Mouse (Mus musculus) splenic B cell, adult 2 months (primary cell): Measurements from ENCODE around the gene Ino80b.
A peak's percentile ranks its signal among the peaks of the same experiment; 100 is the strongest.

ENCODE experiments used
- DNase-seq: peaks from one replicate; pipeline ENCODE4 v3.0.0-alpha.2; 2011; ENCODE audit warnings: low read depth, low spot score
- H3K27me3 ChIP-seq: 2 replicates; pipeline ENCODE4 v1.6.1; 2012; ENCODE audit warnings: mild to moderate bottlenecking, low read length, moderate library complexity, mixed read lengths; ENCODE audit not compliant: control insufficient read depth, poor library complexity, insufficient read depth, severe bottlenecking
- H3K36me3 ChIP-seq: 2 replicates; pipeline ENCODE4 v1.6.1; 2012; ENCODE audit warnings: mild to moderate bottlenecking, low read length, moderate library complexity, mixed read lengths; ENCODE audit not compliant: control insufficient read depth, poor library complexity, insufficient read depth, severe bottlenecking

Gene Ino80b

GRCm38 (mm10) chr6:83134226-83134625, 9.0 kb upstream of the Ino80b start:
- no peak for DNase-seq
- H3K36me3 ChIP-seq = no peaks in the 10 kb centered on the region
- H3K27me3 ChIP-seq = peaks cover 2% of the 10 kb centered on the region

- no peaks in the 10 kb centered on the region for H3K36me3 ChIP-seq
- peaks cover 2% of the 10 kb centered on the region; the same call in 1 of the 2 replicates for H3K27me3 ChIP-seq
- DNase-seq = no peak
Measured at GRCm38 (mm10) chr6:83132176-83132919, 7.1 kb upstream of the Ino80b start.

- H3K36me3 ChIP-seq = no peaks in the 10 kb centered on the region
- H3K27me3 ChIP-seq = peaks cover 2% of the 10 kb centered on the region; the same call in 1 of the 2 replicates
- DNase-seq = no peak
Measured at GRCm38 (mm10) chr6:83131469-83132034, 6.3 kb upstream of the Ino80b start.

GRCm38 (mm10) chr6:83127419-83127818, 2.2 kb upstream of the Ino80b start:
- no peaks in the 10 kb centered on the region for H3K27me3 ChIP-seq
- H3K36me3 ChIP-seq = no peaks in the 10 kb centered on the region
- DNase-seq = no peak

GRCm38 (mm10) chr6:83124851-83125312, 349 bp downstream of the Ino80b start:
- DNase-seq = peak; percentile 96
- no peaks in the 10 kb centered on the region for H3K27me3 ChIP-seq

GRCm38 (mm10) chr6:83122961-83123360, 2.3 kb downstream of the Ino80b start:
- Histone ChIP-seq H3K36me3 (no peaks in the 10 kb centered on the region; the same call in 1 of the 2 replicates), H3K27me3 (no peaks in the 10 kb centered on the region)
- no peak for DNase-seq

More at GRCm38 (mm10) chr6:83124851-83125312, 349 bp downstream of the Ino80b start:
- no peaks in the 10 kb centered on the region for H3K36me3 ChIP-seq

GRCm38 (mm10) chr6:83121863-83122710, 3.1 kb downstream of the Ino80b start:
- no peak for DNase-seq
- no peaks in the 10 kb centered on the region for H3K27me3 ChIP-seq

GRCm38 (mm10) chr6:83120930-83121862, 4.0 kb downstream of the Ino80b start, which contains the start of gene Wbp1:
Wbp1 (minus strand) TSS chr6:83121559.
- H3K36me3 ChIP-seq = peaks cover 3% of the 10 kb centered on the region; the same call in 1 of the 2 replicates
- peak; percentile 98 for DNase-seq
- H3K27me3 ChIP-seq = no peaks in the 10 kb centered on the region

More at GRCm38 (mm10) chr6:83121863-83122710, 3.1 kb downstream of the Ino80b start:
- H3K36me3 ChIP-seq = peaks cover 3% of the 10 kb centered on the region; the same call in 1 of the 2 replicates

- no peak for DNase-seq
- Histone ChIP-seq H3K36me3 (peaks cover 3% of the 10 kb centered on the region; the same call in 1 of the 2 replicates), H3K27me3 (no peaks in the 10 kb centered on the region)
Measured at GRCm38 (mm10) chr6:83119734-83120051, 5.5 kb downstream of the Ino80b start.

GRCm38 (mm10) chr6:83118825-83119733, 6.2 kb downstream of the Ino80b start:
- no peaks in the 10 kb centered on the region for H3K27me3 ChIP-seq
- DNase-seq = no peak
- peaks cover 3% of the 10 kb centered on the region; the same call in 1 of the 2 replicates for H3K36me3 ChIP-seq

GRCm38 (mm10) chr6:83118369-83118768, 6.9 kb downstream of the Ino80b start:
- Histone ChIP-seq H3K27me3 (no peaks in the 10 kb centered on the region), H3K36me3 (peaks cover 3% of the 10 kb centered on the region; the same call in 1 of the 2 replicates)
- no peak for DNase-seq

GRCm38 (mm10) chr6:83117616-83118015, 7.6 kb downstream of the Ino80b start:
- DNase-seq = no peak
- Histone ChIP-seq H3K36me3 (peaks cover 3% of the 10 kb centered on the region; the same call in 1 of the 2 replicates), H3K27me3 (no peaks in the 10 kb centered on the region)

- H3K36me3 ChIP-seq = peaks cover 3% of the 10 kb centered on the region; the same call in 1 of the 2 replicates
- no peak for DNase-seq
- H3K27me3 ChIP-seq = no peaks in the 10 kb centered on the region
Measured at GRCm38 (mm10) chr6:83117165-83117438, 8.1 kb downstream of the Ino80b start.
